Mouse (Mus musculus) intestine, embryonic 15.5 days (tissue): Measurements from ENCODE around the gene Snx22. TPM values are rescaled to one million over a fixed set of nuclear protein-coding genes. Genes with fewer than 3 reads are reported as not detected.
A peak's percentile ranks its signal among the peaks of the same experiment; 100 is the strongest.

Source experiments
- ATAC-seq: fragments of 200-750 bp; cut with Nextera tagmentation; 2 replicates; pipeline ENCODE4 v1.8.0; 2017; ENCODE audit warnings: moderate TSS enrichment, moderate library complexity
- H3K27ac ChIP-seq: fragments of 300-500 bp; sonication (generic); 2 replicates; pipeline ENCODE4 v1.5.1; 2015; ENCODE audit warnings: mild to moderate bottlenecking, inconsistent platforms
- H3K27me3 ChIP-seq: fragments of 300-500 bp; sonication (generic); replicated peaks from 2 replicates; pipeline ENCODE4 v1.6.1; 2015; ENCODE audit warnings: inconsistent platforms
- H3K36me3 ChIP-seq: fragments of 300-500 bp; sonication (generic); 2 replicates; pipeline ENCODE4 v1.6.1; 2015; ENCODE audit warnings: inconsistent platforms
- H3K4me1 ChIP-seq: fragments of 300-500 bp; sonication (generic); replicated peaks from 2 replicates; pipeline ENCODE4 v1.6.1; 2015; ENCODE audit warnings: inconsistent platforms
- H3K4me2 ChIP-seq: fragments of 300-500 bp; sonication (generic); replicated peaks from 2 replicates; pipeline ENCODE4 v1.6.1; 2015; ENCODE audit warnings: mild to moderate bottlenecking, inconsistent platforms
- H3K4me3 ChIP-seq: fragments of 300-500 bp; sonication (generic); replicated peaks from 2 replicates; pipeline ENCODE4 v1.5.1; 2015; ENCODE audit warnings: inconsistent platforms
- H3K9ac ChIP-seq: fragments of 300-500 bp; sonication (generic); 2 replicates; pipeline ENCODE4 v1.6.1; 2015; ENCODE audit warnings: inconsistent platforms
- H3K9me3 ChIP-seq: fragments of 300-500 bp; sonication (generic); 2 replicates; pipeline ENCODE4 v1.6.1; 2016; ENCODE audit warnings: inconsistent platforms
- WGBS: fragments of 180-500 bp; shearing (Covaris S2); methylation state at CpG from one replicate; pipeline ENCODE4 v1.1.7; 2015; 5-methylcytosine and 5-hydroxymethylcytosine counted together
- polyA plus RNA-seq: library from polyadenylated mRNA; unstranded; fragments of >200 nt; fragmentation: Nextera tagmentation; extraction: Ambion mirVana; gene quantifications from 2 replicates; pipeline ENCODE4 v1.2.1, GENCODE M21; 2015

Gene Snx22
- polyA plus RNA-seq, 1 experiment from 2014 or later = 1.1 TPM

- WGBS = 92% methylated on average over 3 of the region's 3 CpGs
- ATAC-seq = no peak
- H3K9me3 ChIP-seq = no peaks in the 10 kb centered on the region
Observed at GRCm38 (mm10) chr9:66043241-66043640, 26.3 kb downstream of the Snx22 start.

GRCm38 (mm10) chr9:66042331-66042730, 27.2 kb downstream of the Snx22 start:
- Histone ChIP-seq H3K4me3 (no peak overlapping the region), H3K27me3 (no peaks in the 10 kb centered on the region), H3K36me3 (peaks cover 5% of the 10 kb centered on the region; the same call in 1 of the 2 replicates), H3K27ac (0 out of 2 replicates have a peak overlapping the region, but pooled peaks have one; percentile 9), H3K9ac (no peak overlapping the region), H3K4me1 (no peaks in the 10 kb centered on the region), H3K4me2 (no peak overlapping the region), H3K9me3 (no peaks in the 10 kb centered on the region)
- ATAC-seq = no peak
- WGBS = 77% methylated on average over 4 of the region's 4 CpGs

More at GRCm38 (mm10) chr9:66043241-66043640, 26.3 kb downstream of the Snx22 start:
- Histone ChIP-seq H3K4me1 (no peaks in the 10 kb centered on the region), H3K4me3 (no peak overlapping the region), H3K4me2 (no peak overlapping the region), H3K27ac (no peak overlapping the region), H3K9ac (no peak overlapping the region), H3K36me3 (peaks cover 5% of the 10 kb centered on the region; the same call in 1 of the 2 replicates), H3K27me3 (no peaks in the 10 kb centered on the region)

- 88% methylated on average over 3 of the region's 3 CpGs for WGBS
Observed at GRCm38 (mm10) chr9:66040801-66041200, 28.7 kb downstream of the Snx22 start.

GRCm38 (mm10) chr9:66039290-66039689, 30.2 kb downstream of the Snx22 start:
- H3K27ac ChIP-seq = no peak overlapping the region
- no peak for ATAC-seq
- no peaks in the 10 kb centered on the region for H3K27me3 ChIP-seq
- H3K4me1 ChIP-seq = no peaks in the 10 kb centered on the region
- H3K4me3 ChIP-seq = no peak overlapping the region
- H3K9me3 ChIP-seq = no peaks in the 10 kb centered on the region
- WGBS = 91% methylated on average over 4 of the region's 4 CpGs
- peaks cover 5% of the 10 kb centered on the region; the same call in 1 of the 2 replicates for H3K36me3 ChIP-seq
- H3K9ac ChIP-seq = no peak overlapping the region
- no peak overlapping the region for H3K4me2 ChIP-seq

More at GRCm38 (mm10) chr9:66040801-66041200, 28.7 kb downstream of the Snx22 start:
- no peak overlapping the region for H3K4me3 ChIP-seq
- no peaks in the 10 kb centered on the region for H3K4me1 ChIP-seq
- H3K27me3 ChIP-seq = no peaks in the 10 kb centered on the region
- H3K9me3 ChIP-seq = no peaks in the 10 kb centered on the region
- no peak overlapping the region for H3K9ac ChIP-seq
- no peak overlapping the region for H3K27ac ChIP-seq
- peaks cover 5% of the 10 kb centered on the region; the same call in 1 of the 2 replicates for H3K36me3 ChIP-seq
- ATAC-seq = no peak
- H3K4me2 ChIP-seq = no peak overlapping the region

- Histone ChIP-seq H3K27me3 (no peaks in the 10 kb centered on the region), H3K9ac (no peak overlapping the region), H3K4me1 (no peaks in the 10 kb centered on the region), H3K36me3 (peaks cover 5% of the 10 kb centered on the region; the same call in 1 of the 2 replicates), H3K4me3 (no peak overlapping the region), H3K9me3 (no peaks in the 10 kb centered on the region), H3K4me2 (no peak overlapping the region), H3K27ac (no peak overlapping the region)
- 92% methylated on average over 4 of the region's 4 CpGs for WGBS
- ATAC-seq = no peak
Observed at GRCm38 (mm10) chr9:66038581-66038980, 30.9 kb downstream of the Snx22 start.

GRCm38 (mm10) chr9:66038082-66038481, 31.4 kb downstream of the Snx22 start:
- WGBS = 78% methylated on average over 4 of the region's 4 CpGs
- ATAC-seq = no peak
- H3K4me2 ChIP-seq = no peak overlapping the region
- no peaks in the 10 kb centered on the region for H3K27me3 ChIP-seq
- no peaks in the 10 kb centered on the region for H3K9me3 ChIP-seq
- no peak overlapping the region for H3K27ac ChIP-seq
- no peaks in the 10 kb centered on the region for H3K4me1 ChIP-seq
- H3K9ac ChIP-seq = no peak overlapping the region
- peaks cover 5% of the 10 kb centered on the region; the same call in 1 of the 2 replicates for H3K36me3 ChIP-seq
- H3K4me3 ChIP-seq = no peak overlapping the region

GRCm38 (mm10) chr9:66020601-66021000, 48.9 kb downstream of the Snx22 start:
- H3K9me3 ChIP-seq = no peaks in the 10 kb centered on the region
- no peaks in the 10 kb centered on the region for H3K27me3 ChIP-seq
- H3K4me1 ChIP-seq = no peaks in the 10 kb centered on the region
- H3K9ac ChIP-seq = no peak overlapping the region
- H3K4me2 ChIP-seq = no peak overlapping the region
- H3K36me3 ChIP-seq = no peaks in the 10 kb centered on the region
- H3K27ac ChIP-seq = no peak overlapping the region
- H3K4me3 ChIP-seq = no peak overlapping the region
- ATAC-seq = no peak

Other genes with a start within 250 kb of the Snx22 start
- gene Zfp609, start 242.2 kb downstream of the Snx22 start, polyA plus RNA-seq = 5.6 TPM in 2 replicates
- 152 and 176 TPM in 2 replicates for gene Pclaf, start 179.5 kb downstream of the Snx22 start, polyA plus RNA-seq
- gene Trip4, start 160.9 kb downstream of the Snx22 start, polyA plus RNA-seq = 23.8 and 24.5 TPM in 2 replicates
- gene Csnk1g1, start 160.8 kb downstream of the Snx22 start, polyA plus RNA-seq = 11.9 and 12.1 TPM in 2 replicates
- 638 and 715 TPM in 2 replicates for gene Ppib, start 9.5 kb downstream of the Snx22 start, polyA plus RNA-seq
- 137 and 144 TPM in 2 replicates for gene Snx1, start 56.9 kb upstream of the Snx22 start, polyA plus RNA-seq
- gene Ciao2a, start 56.9 kb upstream of the Snx22 start, polyA plus RNA-seq = 215 and 218 TPM in 2 replicates
- 6.0 and 7.2 TPM in 2 replicates for gene Dapk2, start 88.5 kb upstream of the Snx22 start, polyA plus RNA-seq